Comparison of ENCODE assay signal across 12 mouse cellular contexts in genomic region chr6:117190453-117190852, GRCm38 (mm10).
"Had no signal": no experiment of that assay in that cellular context is flagged by ENCODE, and none has a peak within 500 bp of the region (broad histone marks: within the 10 kb centered on the region; RNA-seq: fewer than 3 reads in every experiment).

No protein-coding gene starts in this region.

- DNase-seq: liver, embryonic 13.5 days; liver, postnatal 0 days; lung, adult 2 months; lung, postnatal 14 days; lung, postnatal 36 days; right cerebral cortex, postnatal 14 days; thymus, adult 2 months; thymus, postnatal 25 days; thymus, postnatal 4 days had no signal

- ATAC-seq: liver, postnatal 0 days; lung, postnatal 0 days; midbrain, embryonic 13.5 days; midbrain, embryonic 16.5 days had no signal
